Mouse (Mus musculus): ENCODE data around the gene Atxn7l2. TPM values are rescaled to one million over a fixed set of nuclear protein-coding genes. Genes with fewer than 3 reads are reported as not detected.
"Not testable (repeated sequence)": the region's sequence is repeated elsewhere in the genome, so short reads cannot be mapped to it uniquely, and the experiment has no call there.

The Atxn7l2 gene
- 10 to 100 TPM; 15.6 to 16.9 TPM for total RNA-seq (2021)
- long read RNA-seq, experiment 1, transcript Atxn7l2-203 (11 exons, 2,387 nt): major isoform, 8 of 18 reads
- long read RNA-seq, experiment 1, partial matches to known transcripts: 4 of 18 reads
- long read RNA-seq, experiment 1, other reads (novel, unspliced or antisense): 4 of 18 reads
- long read RNA-seq, experiment 2, transcript Atxn7l2-203 (11 exons, 2,387 nt): major isoform, 12 of 27 reads
- long read RNA-seq, experiment 2, partial matches to known transcripts: 9 of 27 reads
- long read RNA-seq, experiment 2, other reads (novel, unspliced or antisense): 4 of 27 reads

DNA sequence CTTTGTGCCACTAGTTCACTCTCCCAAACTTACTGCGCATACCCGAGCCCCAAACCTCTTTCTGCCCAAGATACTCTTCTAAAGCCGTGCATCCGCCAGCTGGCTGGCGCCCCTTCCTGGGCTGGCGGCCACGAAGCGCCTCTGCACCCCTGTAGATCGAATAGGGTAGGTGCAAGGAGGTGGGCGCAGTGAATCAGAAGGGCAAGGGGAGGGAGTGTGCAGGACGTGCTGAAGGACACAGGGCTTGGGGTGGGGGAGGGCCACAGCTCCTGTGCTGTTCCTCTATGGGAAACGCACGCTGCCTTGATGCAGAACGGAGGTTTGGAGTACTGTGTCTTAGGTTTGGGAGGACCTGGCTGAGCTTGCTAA lies at the start of gene Atxn7l2:
Atxn7l2 (minus strand) TSS at position 164 of the 369 bp plus-strand sequence.
- DNase-seq (ENCODE audit: low spot score in 2 of 2): peak in 1 of 2 experiments; percentile 44

DNA sequence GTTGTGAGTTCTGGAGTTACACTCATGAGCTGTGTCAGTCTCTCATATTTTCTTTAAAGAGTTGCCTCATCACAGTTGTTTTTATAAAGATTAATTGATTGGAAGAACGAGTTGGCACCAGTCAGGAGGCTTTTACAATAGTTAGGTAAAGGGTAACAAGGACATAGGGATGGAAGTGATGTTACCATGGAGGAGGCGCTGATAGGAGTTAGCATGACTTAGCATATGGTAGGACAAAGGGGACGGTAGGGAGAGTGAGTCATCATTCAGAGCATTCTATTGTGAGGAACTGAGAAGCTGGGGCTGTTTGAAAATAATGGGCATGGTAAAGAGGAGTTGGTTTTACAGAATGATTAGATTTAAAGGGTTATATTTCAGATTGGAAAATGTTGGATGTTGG lies 48.6 kb upstream of the Atxn7l2 start:
- DNase-seq (ENCODE audit: low spot score in 2 of 2): no peak

GRCm38 (mm10) chr3:108257831-108258500 lies 47.2 kb upstream of the Atxn7l2 start:
- DNase-seq (ENCODE audit: low spot score in 2 of 2): no peak

- peak; percentile 86 to 94 for DNase-seq (ENCODE audit: low spot score in 2 of 2)
Observed at GRCm38 (mm10) chr3:108256719-108257637, 46.2 kb upstream of the Atxn7l2 start, which contains the start of gene Psma5. Gene Psma5 (plus strand): TSS chr3:108256926.

DNA sequence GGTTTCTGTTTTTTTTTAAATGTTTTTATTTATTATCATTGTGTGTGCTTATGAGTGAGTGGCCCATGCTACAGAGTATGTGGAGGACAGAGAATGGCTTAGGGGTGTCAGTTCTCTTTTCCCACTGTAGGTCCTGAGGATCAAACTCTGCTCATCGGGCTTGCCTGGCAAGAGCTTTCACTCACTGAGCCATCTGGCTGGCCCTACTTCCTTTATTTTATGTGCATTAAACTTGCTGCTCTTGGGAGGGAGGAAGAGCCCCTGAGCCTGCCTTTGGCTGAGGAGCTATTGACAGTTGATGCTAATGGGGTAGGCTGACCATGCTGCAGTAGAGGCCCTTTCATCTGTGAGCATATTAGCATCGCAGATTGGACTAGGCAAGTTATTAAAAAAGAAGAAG lies 36.1 kb upstream of the Atxn7l2 start:
- no peak for DNase-seq (ENCODE audit: low spot score in 2 of 2)

- no peak for DNase-seq (ENCODE audit: low spot score in 2 of 2)
Observed at GRCm38 (mm10) chr3:108241243-108241839, 30.6 kb upstream of the Atxn7l2 start.

GRCm38 (mm10) chr3:108237474-108238102 lies 26.9 kb upstream of the Atxn7l2 start:
- not testable (repeated sequence) for DNase-seq (ENCODE audit: low spot score in 2 of 2)

DNA sequence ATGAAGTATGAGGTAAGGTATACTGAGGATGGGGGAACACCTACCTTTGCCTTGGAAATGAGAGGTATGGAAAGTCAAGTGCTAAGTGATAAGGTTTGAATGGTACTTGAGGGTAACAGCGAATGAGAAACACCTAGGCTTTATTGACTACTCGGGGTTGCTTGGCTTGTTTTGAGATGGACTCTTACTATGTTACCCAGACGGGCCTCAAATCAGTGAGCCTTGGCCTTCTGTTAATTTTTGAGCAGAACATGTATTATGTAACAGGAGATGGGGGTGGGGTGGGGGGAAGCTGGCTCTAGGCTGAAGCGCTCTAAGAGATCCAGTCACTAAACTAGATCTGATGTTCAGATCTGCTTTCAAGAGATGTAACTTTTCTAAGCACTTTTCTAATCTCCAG lies 20.9 kb upstream of the Atxn7l2 start:
- no peak for DNase-seq (ENCODE audit: low spot score in 2 of 2)

GRCm38 (mm10) chr3:108227521-108227920 lies 16.8 kb upstream of the Atxn7l2 start:
- no peak for DNase-seq (ENCODE audit: low spot score in 2 of 2)

GRCm38 (mm10) chr3:108226558-108227350 lies 16.0 kb upstream of the Atxn7l2 start, which contains the start of gene Sypl2:
Gene Sypl2 (minus strand): TSS chr3:108226648.
- no peak for DNase-seq (ENCODE audit: low spot score in 2 of 2)

DNA sequence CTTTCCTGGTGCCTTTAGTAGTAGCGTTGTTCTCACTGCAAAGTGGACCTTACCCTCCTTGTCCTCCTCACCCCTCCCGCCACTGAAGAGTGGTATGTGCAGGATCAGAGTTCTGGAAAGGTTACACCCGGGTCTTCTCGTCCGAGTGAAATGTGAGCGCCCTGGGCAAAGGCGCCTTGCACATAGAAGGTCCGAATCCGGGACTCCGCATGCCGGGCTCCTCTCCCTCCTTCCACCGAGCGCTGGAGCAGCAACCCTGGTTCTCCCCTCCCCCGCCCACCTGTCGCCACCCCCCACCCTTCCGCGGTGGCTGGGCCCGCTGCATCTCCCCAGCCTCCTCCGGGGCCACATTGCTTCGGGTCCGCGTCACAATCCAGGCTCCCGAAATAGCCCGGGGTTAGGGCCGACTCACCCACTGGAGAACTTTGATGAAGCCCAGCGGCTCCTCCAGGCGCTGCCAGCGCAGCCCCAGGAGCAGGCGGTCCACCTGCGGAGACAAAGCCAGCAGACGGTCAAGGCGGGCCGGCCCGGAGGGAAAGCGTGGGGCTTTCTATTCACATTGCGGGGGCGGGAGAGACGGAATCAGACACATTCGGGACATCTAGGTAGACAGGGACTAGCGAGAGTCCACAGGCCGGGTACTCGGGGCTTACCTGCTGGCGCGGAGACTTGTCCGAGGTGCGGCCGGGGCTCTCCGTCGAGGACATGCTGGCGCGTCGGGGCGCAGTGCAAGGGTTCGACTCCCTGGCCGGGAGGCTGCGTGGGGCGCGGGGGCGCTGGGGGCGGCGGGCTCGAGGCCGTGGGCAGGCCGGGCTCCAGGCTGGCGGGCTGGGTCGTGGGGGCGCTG lies 15.2 kb upstream of the Atxn7l2 start:
- DNase-seq (ENCODE audit: low spot score in 2 of 2): no peak

- DNase-seq (ENCODE audit: low spot score in 2 of 2): no peak
Observed at GRCm38 (mm10) chr3:108220661-108221060, 9.9 kb upstream of the Atxn7l2 start.

DNA sequence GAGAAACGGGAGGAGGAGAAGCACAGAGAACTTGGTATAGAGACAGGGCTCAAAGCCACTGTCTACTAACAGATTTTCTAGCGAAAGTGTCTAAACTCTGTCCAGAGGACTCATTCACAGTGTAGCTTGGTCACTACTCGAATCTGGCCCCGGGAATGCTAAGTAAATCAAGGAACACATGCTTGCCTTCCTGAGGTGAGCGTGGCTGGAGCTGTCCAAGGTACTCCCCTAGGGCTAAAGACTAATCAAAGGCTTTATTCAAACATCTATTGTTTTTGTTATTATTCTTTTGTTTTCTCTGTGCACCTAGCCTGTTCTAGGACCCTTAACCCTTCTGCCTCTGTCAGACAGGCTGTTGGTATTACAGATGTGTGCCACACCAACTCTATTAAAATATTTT lies 4.0 kb upstream of the Atxn7l2 start:
- DNase-seq (ENCODE audit: low spot score in 2 of 2): no peak

DNA sequence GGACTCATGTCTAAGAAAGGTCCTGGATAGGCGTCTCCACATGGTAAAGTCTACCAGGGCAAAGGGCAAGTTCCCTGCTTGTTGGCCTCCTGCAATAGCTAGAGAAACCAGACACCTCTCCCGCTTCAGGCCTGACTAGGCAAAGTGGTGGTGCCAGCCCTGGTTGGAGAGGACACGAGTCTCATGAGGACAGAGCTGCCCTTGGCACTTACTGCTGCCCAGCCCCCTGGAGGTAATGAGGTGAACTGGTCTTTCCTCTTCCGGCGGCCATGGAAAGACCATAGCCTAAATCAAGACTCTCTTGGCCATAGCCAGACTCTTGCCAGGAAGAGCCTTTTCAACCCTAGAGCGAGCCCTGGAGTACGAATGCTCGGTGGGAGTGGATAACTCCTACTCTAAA lies 1.7 kb upstream of the Atxn7l2 start:
- no peak for DNase-seq (ENCODE audit: low spot score in 2 of 2)

- no peak for DNase-seq (ENCODE audit: low spot score in 2 of 2)
Observed at GRCm38 (mm10) chr3:108211845-108212244, 1.1 kb upstream of the Atxn7l2 start.

- DNase-seq (ENCODE audit: low spot score in 2 of 2): peak; percentile 70 to 87
Observed at GRCm38 (mm10) chr3:108209946-108210770, 576 bp downstream of the Atxn7l2 start.

DNA sequence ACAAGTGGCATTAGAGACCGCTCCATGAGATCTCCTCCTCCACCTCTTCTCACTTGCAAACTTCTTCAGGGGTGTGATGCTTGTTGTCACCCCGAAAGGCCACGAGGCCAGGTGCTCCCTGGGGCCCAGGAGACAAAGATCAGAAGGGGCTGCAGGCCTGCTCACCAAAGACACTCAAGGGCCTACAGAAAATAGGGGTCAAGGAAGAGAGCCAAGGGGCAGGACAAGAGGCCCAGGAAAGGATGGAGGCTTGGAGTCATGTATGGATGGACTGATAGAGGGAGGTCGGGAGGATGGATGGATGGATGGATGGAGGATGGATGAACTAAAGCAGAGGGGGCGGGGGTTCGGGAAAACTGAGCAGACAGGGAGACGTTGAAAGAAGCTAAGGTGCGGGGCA lies 1.2 kb downstream of the Atxn7l2 start:
- no peak for DNase-seq (ENCODE audit: low spot score in 2 of 2)

- DNase-seq (ENCODE audit: low spot score in 2 of 2): no peak
Observed at GRCm38 (mm10) chr3:108209001-108209400, 1.7 kb downstream of the Atxn7l2 start.
